Mouse (Mus musculus) liver, postnatal 0 days (tissue): ENCODE measurements around the gene Slc4a3.

Source experiments
- CTCF ChIP-seq: sonication (generic); IDR thresholded peaks from 2 replicates; pipeline ENCODE4 v1.5.1; 2016; ENCODE audit warnings: antibody characterized with exemption, low read depth
- EP300 ChIP-seq: IDR thresholded peaks from 2 replicates; pipeline ENCODE4 v1.6.1; 2016; ENCODE audit warnings: antibody characterized with exemption, low read depth, mild to moderate bottlenecking

- TF ChIP-seq CTCF (no peak), EP300 (no peak)
Measured at GRCm38 (mm10) chr1:75510154-75510553, 35.9 kb upstream of the Slc4a3 start.
